Mouse (Mus musculus): ENCODE results near the gene Arhgap22.

The Arhgap22 gene

GRCm38 (mm10) chr14:33212271-33212957 lies 1.4 kb upstream of the Arhgap22 start:
- no peak for DNase-seq (ENCODE audit: extremely low read depth, insufficient read length, low spot score)

DNA sequence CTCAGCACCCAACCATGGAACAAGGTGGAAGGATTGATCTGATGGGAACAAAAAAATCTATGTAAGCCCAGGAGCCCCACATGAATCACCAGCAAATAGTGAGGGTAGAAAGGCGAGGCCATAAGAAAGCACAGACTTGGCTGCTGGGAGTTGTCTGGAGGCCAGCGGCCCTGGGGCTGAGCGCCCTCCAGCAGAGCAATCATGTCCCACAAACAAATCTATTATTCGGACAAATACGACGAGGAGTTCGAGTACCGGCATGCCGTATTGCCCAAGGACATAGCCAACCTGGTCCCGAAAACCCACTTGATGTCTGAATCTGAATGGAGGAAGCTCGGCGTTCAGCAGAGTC lies 892 bp upstream of the Arhgap22 start:
- no peak for DNase-seq (ENCODE audit: extremely low read depth, insufficient read length, low spot score)

GRCm38 (mm10) chr14:33214767-33215128 lies 922 bp downstream of the Arhgap22 start:
- no peak for DNase-seq (ENCODE audit: extremely low read depth, insufficient read length, low spot score)

- DNase-seq (ENCODE audit: extremely low read depth, insufficient read length, low spot score): no peak
Observed at GRCm38 (mm10) chr14:33215163-33215562, 1.3 kb downstream of the Arhgap22 start.

- no peak for DNase-seq (ENCODE audit: extremely low read depth, insufficient read length, low spot score)
Observed at GRCm38 (mm10) chr14:33216343-33217208, 2.8 kb downstream of the Arhgap22 start.

DNA sequence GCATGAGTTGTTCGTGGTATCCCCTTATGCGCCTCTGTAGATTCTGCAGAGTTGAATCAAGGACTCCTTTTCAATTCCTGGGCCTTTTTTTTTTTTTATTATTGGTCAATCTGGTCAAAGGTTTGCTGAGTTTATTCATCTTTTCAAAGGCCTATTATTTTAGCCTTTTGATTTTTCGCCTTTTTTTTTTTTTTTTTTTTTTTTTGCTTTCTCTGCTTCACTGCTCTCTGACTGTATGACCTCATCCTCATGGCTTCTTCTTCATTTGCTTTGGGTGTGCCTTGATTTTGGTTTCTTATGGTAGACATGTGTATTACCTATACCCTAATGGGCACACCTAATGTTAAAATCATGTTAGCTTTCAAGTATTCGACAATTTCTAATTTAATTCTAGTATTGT lies 11.4 kb downstream of the Arhgap22 start:
- no peak for DNase-seq (ENCODE audit: extremely low read depth, insufficient read length, low spot score)

GRCm38 (mm10) chr14:33230672-33231071 lies 16.8 kb downstream of the Arhgap22 start:
- DNase-seq (ENCODE audit: extremely low read depth, insufficient read length, low spot score): no peak

GRCm38 (mm10) chr14:33231311-33231710 lies 17.5 kb downstream of the Arhgap22 start:
- no peak for DNase-seq (ENCODE audit: extremely low read depth, insufficient read length, low spot score)

GRCm38 (mm10) chr14:33232048-33232447 lies 18.2 kb downstream of the Arhgap22 start:
- DNase-seq (ENCODE audit: extremely low read depth, insufficient read length, low spot score): peak; percentile 70

DNA sequence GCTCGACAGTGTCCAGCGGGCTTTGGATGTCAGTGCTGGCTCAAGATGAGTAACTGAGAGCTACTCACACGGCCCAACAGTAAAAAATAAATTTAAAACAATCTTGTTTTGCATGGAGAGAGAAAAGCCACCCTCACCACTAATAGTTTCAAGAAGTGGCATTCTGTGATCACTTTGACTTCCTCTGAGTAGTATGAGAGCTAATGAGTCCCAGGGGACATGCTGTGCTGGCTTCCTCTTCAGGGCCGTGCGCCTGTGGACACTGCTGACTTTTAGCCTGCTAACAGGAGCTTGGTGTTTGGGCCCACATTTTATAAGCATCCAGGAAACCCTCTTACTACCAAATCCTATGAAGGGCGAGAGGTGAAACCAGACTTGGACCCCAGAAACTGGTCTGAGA lies 21.8 kb downstream of the Arhgap22 start:
- no peak for DNase-seq (ENCODE audit: extremely low read depth, insufficient read length, low spot score)

- DNase-seq (ENCODE audit: extremely low read depth, insufficient read length, low spot score): no peak
Observed at GRCm38 (mm10) chr14:33240400-33240799, 26.6 kb downstream of the Arhgap22 start.

- DNase-seq (ENCODE audit: extremely low read depth, insufficient read length, low spot score): no peak
Observed at GRCm38 (mm10) chr14:33243261-33243660, 29.4 kb downstream of the Arhgap22 start.

DNA sequence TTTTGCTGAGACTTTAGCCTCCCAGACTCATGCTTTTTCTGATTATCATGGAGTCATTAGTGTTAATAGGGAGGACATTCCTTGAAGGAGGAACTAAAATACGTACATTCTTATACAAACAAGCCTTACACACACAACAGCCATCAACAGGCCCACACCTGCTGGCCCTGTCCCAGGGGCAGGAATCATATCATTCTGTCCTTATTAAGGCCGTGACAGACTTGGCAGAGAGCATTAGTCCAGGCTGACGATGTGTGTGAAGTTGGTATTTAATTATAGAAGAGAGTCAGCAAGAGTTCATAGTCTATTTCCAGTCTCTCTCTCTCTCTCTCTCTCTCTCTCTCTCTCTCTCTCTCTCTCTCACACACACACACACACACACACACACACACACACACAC lies 30.7 kb downstream of the Arhgap22 start:
- DNase-seq (ENCODE audit: extremely low read depth, insufficient read length, low spot score): no peak

GRCm38 (mm10) chr14:33244946-33245345 lies 31.1 kb downstream of the Arhgap22 start:
- DNase-seq (ENCODE audit: extremely low read depth, insufficient read length, low spot score): no peak

DNA sequence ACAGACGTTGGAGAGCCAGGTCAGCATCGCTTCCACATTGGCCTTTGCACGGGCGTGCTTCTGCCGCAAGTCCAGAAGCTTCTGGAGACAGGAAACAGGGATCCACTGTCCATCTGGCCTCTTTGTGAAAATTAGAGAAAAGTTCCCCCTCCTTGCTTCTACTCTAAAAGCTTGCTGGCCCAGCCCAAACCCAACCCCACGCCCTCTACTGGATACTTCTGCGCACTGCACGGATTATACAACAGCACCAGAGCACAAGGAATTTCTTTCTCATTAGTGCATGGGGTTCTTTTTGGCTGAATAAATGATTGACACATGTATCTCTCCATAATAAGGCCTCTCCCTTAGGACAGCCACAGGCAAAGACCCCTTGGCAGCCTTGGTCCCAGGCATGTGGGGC lies 32.6 kb downstream of the Arhgap22 start:
- peak; percentile 59 for DNase-seq (ENCODE audit: extremely low read depth, insufficient read length, low spot score)

DNA sequence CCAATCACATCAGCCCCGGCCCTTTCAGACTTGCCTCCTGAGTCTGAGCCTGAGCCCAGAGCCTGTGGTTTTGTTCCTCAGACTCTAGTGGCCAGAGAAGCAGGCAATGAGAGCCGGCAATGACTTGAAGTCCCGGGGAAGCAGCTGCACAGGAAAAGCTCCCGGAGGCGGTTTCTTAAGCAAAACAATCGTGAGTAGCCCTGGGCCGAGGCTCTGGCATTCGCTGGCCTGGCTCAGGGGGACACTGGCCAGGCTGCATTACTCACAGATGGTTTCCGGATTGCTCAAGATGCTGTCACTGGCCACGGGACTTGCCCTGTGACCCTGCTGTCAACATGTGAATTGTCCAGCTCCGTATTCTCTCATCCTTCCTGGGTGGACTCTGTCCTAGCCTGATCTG lies 33.8 kb downstream of the Arhgap22 start:
- peak; percentile 93 for DNase-seq (ENCODE audit: extremely low read depth, insufficient read length, low spot score)

GRCm38 (mm10) chr14:33248741-33249140 lies 34.9 kb downstream of the Arhgap22 start:
- no peak for DNase-seq (ENCODE audit: extremely low read depth, insufficient read length, low spot score)

DNA sequence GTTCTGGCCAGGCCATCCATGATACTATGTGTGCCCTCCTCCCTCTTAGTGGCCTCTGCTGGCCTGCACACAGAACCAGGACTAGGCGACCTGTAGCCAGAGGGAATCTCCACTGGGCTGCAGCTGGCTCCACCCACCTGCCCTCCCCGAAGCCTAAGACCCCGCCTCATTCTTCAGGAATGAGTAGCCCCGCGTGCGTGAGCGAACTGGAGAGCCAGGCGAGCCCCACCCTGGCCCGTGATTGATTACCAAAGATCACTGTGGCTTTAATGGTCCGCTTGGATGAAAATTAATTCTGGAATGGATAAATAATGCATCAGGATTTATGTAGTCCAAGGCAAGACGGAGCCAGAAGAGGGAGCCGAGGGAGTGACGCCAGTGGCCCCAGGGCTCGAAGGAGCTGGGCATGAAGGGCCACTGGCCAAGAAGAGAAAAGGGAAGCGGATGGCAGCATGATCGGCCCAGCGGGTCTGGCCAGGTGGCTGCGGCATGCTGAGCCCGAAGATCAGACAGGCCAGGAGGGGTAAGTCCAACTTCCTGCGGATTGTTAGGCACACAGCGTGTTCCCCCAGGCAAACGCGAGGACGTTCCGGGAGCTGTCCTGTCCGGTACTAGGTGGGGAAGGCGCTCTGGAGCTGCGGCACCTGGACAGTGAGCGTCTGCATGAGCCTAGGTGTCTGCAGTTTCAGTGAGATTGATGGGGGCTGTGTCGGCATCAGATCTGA lies 36.6 kb downstream of the Arhgap22 start:
- DNase-seq (ENCODE audit: extremely low read depth, insufficient read length, low spot score): peak; percentile 87

DNA sequence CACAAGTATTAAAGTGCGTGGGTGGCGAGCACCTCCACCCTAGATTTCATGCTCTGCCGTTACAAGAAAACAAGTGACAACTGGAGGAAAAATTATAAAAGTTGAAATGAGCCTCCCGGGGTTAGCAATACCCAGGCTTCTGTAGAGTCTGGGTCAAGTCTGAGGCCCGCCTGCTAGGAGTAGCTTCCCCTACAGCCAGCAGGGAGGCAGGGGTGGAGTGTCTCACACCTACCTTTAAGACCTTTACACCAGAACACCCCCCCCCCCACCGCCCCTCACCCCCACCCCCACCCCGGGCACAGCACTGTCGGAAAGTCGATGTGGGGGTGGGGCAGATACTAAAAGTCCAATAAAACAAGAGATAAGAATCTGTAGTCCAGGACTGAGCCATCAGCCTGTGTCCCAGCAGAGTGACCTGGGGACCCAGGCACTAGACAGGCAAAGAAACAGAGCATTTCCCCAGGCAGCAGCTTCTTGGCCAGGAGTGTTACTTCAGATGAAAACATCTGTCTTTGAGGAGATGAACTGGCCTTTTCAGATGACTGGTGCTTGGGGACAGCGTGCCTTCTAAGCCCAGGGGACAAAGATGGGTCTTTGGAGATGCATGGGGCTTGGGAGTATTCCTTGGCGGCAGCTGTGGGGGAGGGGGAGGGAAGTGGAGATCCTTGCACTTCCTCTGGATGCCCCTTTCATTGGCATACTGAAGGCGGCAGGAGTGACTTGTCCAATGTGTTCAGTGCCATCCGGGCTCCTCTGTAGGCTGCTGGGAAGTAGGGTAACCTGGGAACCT lies 37.3 kb downstream of the Arhgap22 start:
- DNase-seq (ENCODE audit: extremely low read depth, insufficient read length, low spot score): peak; percentile 41

DNA sequence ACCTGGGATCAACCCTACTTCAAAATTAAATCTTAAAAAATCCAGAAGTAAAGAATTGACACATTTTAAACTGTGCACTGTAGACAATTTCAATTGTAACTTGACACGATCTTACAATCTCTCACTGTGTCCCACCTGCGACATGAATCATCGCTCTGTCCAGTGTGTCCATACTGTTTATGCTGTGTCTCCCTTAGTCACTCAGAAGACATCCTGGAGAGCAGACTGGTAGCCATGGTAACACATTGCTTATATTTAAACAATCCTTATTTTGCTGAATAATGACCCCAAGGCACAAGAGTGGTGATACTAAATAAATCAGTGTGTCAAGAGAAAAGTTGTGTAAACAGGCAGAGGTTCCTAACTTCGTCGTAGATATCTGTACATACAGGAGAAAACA lies 44.4 kb downstream of the Arhgap22 start:
- DNase-seq (ENCODE audit: extremely low read depth, insufficient read length, low spot score): no peak

GRCm38 (mm10) chr14:33260131-33260530 lies 46.3 kb downstream of the Arhgap22 start:
- DNase-seq (ENCODE audit: extremely low read depth, insufficient read length, low spot score): no peak

Data from 3134 (cell line).